Mouse (Mus musculus) stomach, postnatal 0 days (tissue): ENCODE data around the gene Hoxa9. TPM values are rescaled to one million over a fixed set of nuclear protein-coding genes. Genes with fewer than 3 reads are reported as not detected.

ENCODE experiments used
- ATAC-seq: fragments of 200-750 bp; cut with Nextera tagmentation; 2 replicates; pipeline ENCODE4 v1.8.0; 2017; ENCODE audit not compliant: low FRiP score, low TSS enrichment
- DNase-seq: peaks from one replicate; pipeline ENCODE4 v3.0.0-alpha.2; 2016; ENCODE audit warnings: low spot score
- H3K27ac ChIP-seq: fragments of 300-500 bp; sonication (generic); replicated peaks from 2 replicates; pipeline ENCODE4 v1.5.1; 2014; ENCODE audit warnings: mild to moderate bottlenecking, control low read depth
- H3K27me3 ChIP-seq: fragments of 300-500 bp; sonication (generic); 2 replicates; pipeline ENCODE4 v1.6.1; 2014; ENCODE audit warnings: low read length; ENCODE audit not compliant: control insufficient read depth, insufficient read depth
- H3K36me3 ChIP-seq: fragments of 300-500 bp; sonication (generic); 2 replicates; pipeline ENCODE4 v1.6.1; 2014; ENCODE audit warnings: low read length, mixed read lengths; ENCODE audit not compliant: control insufficient read depth, insufficient read depth
- H3K4me1 ChIP-seq: fragments of 300-500 bp; sonication (generic); replicated peaks from 2 replicates; pipeline ENCODE4 v1.6.1; 2014; ENCODE audit warnings: antibody characterized with exemption; ENCODE audit not compliant: control insufficient read depth, insufficient read depth
- H3K4me2 ChIP-seq: fragments of 300-500 bp; sonication (generic); replicated peaks from 2 replicates; pipeline ENCODE4 v1.6.1; 2014; ENCODE audit warnings: low read depth, mild to moderate bottlenecking, control low read depth, moderate library complexity
- H3K4me3 ChIP-seq: fragments of 300-500 bp; sonication (generic); 2 replicates; pipeline ENCODE4 v1.5.1; 2014; ENCODE audit warnings: low read depth, low read length, control low read depth
- H3K9ac ChIP-seq: fragments of 300-500 bp; sonication (generic); 2 replicates; pipeline ENCODE4 v1.6.1; 2014; ENCODE audit warnings: mild to moderate bottlenecking, low read length, control low read depth, mixed read lengths
- H3K9me3 ChIP-seq: fragments of 300-500 bp; sonication (generic); 2 replicates; pipeline ENCODE4 v1.6.1; 2016; ENCODE audit warnings: low read length; ENCODE audit not compliant: control insufficient read depth
- CTCF ChIP-seq: IDR thresholded peaks from 2 replicates; pipeline ENCODE4 v1.5.1; 2016; ENCODE audit warnings: antibody characterized with exemption, low read depth, mild to moderate bottlenecking, moderate library complexity
- EP300 ChIP-seq: optimal IDR thresholded peaks from 2 replicates; pipeline ENCODE3; 2016; ENCODE audit warnings: antibody characterized with exemption
- WGBS: fragments of 180-500 bp; shearing (Covaris S2); extraction: QIAGEN DNeasy Blood & Tissue Kit; methylation state at CpG from one replicate; pipeline ENCODE4 v1.1.7; 2014; 5-methylcytosine and 5-hydroxymethylcytosine counted together
- polyA plus RNA-seq: library from polyadenylated mRNA; unstranded; fragments of >200 nt; fragmentation: Nextera tagmentation; extraction: Ambion mirVana; gene quantifications from 2 replicates; pipeline ENCODE4 v1.2.1, GENCODE M21; 2015

Gene Hoxa9
- polyA plus RNA-seq, 1 experiment from 2014 or later: 0.13 TPM

DNA sequence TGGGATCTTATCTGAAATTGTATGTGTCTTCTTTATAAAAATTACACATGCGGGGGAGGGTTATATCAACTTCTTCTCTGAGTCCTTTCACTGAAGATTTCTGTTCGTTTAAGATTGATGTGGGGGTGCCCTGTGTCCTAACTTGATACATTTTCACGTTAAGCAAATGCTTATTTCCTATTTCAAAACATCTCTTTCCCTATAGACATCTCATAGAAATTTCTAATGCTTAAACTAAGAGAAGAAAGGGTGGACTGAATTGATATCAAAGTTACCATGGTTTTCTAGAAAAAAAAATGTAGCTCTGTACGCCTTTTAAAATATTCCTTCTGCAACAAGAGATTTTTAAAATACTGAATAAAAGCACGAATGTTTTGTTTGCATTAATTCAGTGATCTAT, 36.3 kb upstream of the Hoxa9 start:
- Histone ChIP-seq H3K27me3 (peaks cover 43% of the 10 kb centered on the region), H3K36me3 (no peaks in the 10 kb centered on the region), H3K4me3 (no peak overlapping the region), H3K9me3 (no peaks in the 10 kb centered on the region), H3K4me2 (no peak overlapping the region), H3K9ac (no peak overlapping the region), H3K4me1 (no peaks in the 10 kb centered on the region), H3K27ac (no peak overlapping the region)
- DNase-seq (no peak), ATAC-seq (no peak)
- TF ChIP-seq CTCF: no peak
- no peak for TF ChIP-seq EP300
- 18% methylated on average over 5 of the region's 5 CpGs for WGBS

DNA sequence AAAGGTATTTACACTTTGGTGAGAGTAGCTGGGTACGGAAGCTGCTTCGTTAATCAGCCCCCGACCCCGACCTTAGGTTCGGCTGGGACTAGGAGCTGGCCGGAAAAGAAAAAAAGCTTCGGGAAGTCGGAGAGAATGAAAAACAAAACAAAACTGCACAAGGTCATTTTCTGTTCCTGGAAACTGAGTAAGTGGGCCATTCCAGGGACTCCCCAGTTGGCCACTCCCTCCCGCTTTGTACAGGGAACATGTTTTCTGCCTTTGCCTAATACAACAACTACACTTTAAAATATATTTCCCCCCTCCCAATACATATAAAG, 35.7 kb upstream of the Hoxa9 start:
- Histone ChIP-seq H3K27ac (no peak overlapping the region), H3K4me2 (no peak overlapping the region), H3K27me3 (peaks cover 44% of the 10 kb centered on the region), H3K4me1 (no peaks in the 10 kb centered on the region), H3K4me3 (no peak overlapping the region), H3K9me3 (no peaks in the 10 kb centered on the region), H3K36me3 (no peaks in the 10 kb centered on the region), H3K9ac (no peak overlapping the region)
- DNase-seq (no peak), ATAC-seq (no peak)
- 2% methylated on average over 9 of the region's 9 CpGs for WGBS
- TF ChIP-seq CTCF: no peak
- no peak for TF ChIP-seq EP300

DNA sequence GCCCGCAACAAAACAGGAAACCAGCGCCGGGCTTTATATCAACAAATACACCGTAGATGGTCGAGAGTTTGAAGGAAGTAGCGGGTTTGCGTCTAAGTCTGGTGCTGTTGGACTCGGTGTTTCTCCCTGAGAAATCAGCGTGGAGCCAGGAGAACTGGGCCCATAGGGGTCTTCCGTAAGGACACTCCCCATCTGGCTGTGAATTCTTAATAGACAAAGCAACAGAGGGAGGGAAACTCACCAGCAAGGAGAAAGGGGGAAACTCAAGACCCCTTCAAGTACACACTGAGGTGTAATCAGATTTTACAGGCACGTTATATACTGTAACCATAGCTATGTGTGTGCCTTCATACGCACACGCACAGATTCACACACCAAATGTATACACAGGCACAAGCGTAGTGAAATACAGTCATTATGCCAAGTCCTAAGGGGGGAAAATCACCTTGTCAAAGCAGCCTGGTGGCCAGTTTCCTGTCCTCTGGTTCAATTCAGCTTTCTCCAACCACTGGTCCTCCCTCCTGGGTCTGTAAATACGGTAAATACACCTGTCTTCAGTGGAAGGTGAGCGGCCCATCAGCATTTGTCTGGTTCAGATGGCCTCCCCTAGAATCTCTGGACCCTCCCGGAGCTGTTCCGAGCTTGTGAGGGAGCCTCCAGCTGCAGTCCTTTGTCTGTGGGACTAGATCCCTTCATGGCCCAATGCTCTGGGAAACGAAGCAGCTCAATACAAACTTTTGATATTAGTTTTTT, 35.2 kb upstream of the Hoxa9 start:
- Histone ChIP-seq H3K36me3 (no peaks in the 10 kb centered on the region), H3K27ac (no peak overlapping the region), H3K27me3 (peaks cover 47% of the 10 kb centered on the region), H3K9ac (no peak overlapping the region), H3K4me3 (no peak overlapping the region), H3K9me3 (no peaks in the 10 kb centered on the region), H3K4me1 (no peaks in the 10 kb centered on the region), H3K4me2 (no peak overlapping the region)
- DNase-seq: no peak
- 5% methylated on average over 19 of the region's 19 CpGs for WGBS
- TF ChIP-seq EP300 (no peak), CTCF (no peak)
- no peak for ATAC-seq

DNA sequence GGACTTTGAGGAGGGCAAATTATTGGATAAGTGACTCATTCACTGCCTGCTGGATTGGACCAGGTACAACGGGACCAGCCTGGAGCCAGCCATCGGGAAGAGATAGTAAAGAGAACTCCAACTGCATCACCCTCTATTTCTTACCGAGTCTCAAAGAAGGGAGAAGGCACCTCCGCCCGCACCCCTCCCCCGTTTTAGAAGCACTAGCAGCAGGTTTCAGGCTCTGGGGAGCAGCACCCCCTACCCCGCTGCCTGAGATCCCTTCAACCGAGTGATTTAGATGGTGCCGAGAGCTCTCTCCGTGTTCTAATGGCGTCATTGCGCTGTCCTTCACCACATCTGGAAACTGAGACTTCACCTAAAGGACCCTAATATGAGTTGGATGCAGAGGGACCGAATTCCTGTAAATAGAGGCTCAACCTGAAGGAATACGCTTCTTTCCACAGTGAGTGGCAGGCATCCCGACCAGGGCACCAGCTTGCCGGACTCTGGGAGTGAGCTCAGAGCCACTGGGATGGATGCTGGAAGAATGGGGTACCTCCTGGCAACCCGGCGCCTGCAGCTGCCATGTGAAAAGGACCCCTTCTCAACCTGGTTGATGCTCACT, 34.5 kb upstream of the Hoxa9 start:
- ATAC-seq (no peak), DNase-seq (no peak)
- no peak for TF ChIP-seq CTCF
- TF ChIP-seq EP300: no peak
- Histone ChIP-seq H3K4me2 (no peak overlapping the region), H3K4me1 (no peaks in the 10 kb centered on the region), H3K9me3 (no peaks in the 10 kb centered on the region), H3K9ac (no peak overlapping the region), H3K36me3 (no peaks in the 10 kb centered on the region), H3K27ac (no peak overlapping the region), H3K27me3 (peaks cover 44% of the 10 kb centered on the region), H3K4me3 (no peak overlapping the region)
- WGBS: 3% methylated on average over 18 of the region's 18 CpGs

DNA sequence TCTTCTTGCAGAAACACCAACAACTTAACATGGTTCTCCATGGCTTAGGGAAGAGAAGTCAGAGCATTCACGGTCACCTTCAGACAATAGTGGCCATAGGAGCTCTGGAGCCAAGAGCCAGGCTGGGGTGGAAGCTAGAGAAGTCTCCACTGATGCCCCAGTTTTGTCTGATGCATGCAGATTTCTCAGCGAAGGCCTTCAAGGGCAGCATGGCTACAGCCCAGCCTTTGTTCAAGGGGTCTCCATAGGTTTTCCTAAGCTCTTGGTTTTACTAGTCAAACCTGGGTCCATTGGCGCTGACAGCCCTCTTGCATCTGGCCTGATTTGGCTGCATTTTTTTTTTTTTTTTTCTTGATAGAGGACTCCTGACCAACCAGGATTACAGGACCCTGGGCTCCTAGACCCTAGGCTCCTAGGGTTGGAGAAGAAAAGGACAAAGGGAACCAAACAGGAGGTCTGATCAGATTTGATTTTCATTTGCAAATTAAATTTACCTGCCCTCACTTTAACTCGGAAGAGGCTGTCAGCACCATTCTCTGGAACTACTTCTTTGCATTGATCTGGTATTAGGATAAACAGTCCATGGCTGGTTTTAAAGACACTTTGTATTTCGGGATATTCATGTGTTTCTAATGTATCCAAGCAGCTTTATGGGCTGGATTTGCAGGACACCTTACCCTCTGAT, 33.4 kb upstream of the Hoxa9 start:
- Histone ChIP-seq H3K4me3 (no peak overlapping the region), H3K36me3 (no peaks in the 10 kb centered on the region), H3K27ac (no peak overlapping the region), H3K9me3 (no peaks in the 10 kb centered on the region), H3K4me1 (no peaks in the 10 kb centered on the region), H3K4me2 (no peak overlapping the region), H3K27me3 (peaks cover 40% of the 10 kb centered on the region), H3K9ac (no peak overlapping the region)
- 5% methylated on average over 5 of the region's 5 CpGs for WGBS
- no peak for DNase-seq
- ATAC-seq: no peak
- TF ChIP-seq CTCF (no peak), EP300 (no peak)

DNA sequence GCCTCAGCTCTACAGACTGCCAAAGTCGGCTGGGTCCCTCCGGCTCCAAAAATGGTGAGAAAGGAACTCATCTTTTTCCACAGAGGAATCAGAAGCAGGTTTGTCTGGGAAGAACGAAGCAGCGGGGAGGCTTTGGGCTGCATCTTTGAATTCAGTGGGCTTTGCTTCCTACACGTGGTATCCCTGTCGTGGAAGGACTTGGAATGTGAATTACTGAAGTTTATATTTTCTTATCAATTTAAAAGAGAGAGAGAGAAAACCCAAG, 32.4 kb upstream of the Hoxa9 start:
- H3K9ac ChIP-seq: no peak overlapping the region
- no peaks in the 10 kb centered on the region for H3K9me3 ChIP-seq
- peaks cover 33% of the 10 kb centered on the region for H3K27me3 ChIP-seq
- no peak overlapping the region for H3K4me2 ChIP-seq
- no peak for DNase-seq
- no peaks in the 10 kb centered on the region for H3K4me1 ChIP-seq
- no peak overlapping the region for H3K4me3 ChIP-seq
- ATAC-seq: no peak
- WGBS: 3% methylated on average over 6 of the region's 6 CpGs
- no peak overlapping the region for H3K27ac ChIP-seq
- TF ChIP-seq EP300 (no peak), CTCF (no peak)
- no peaks in the 10 kb centered on the region for H3K36me3 ChIP-seq
